Comparison of ENCODE assay signal across 8 mouse cellular contexts in genomic region chr7:19523757-19524419, GRCm38 (mm10). TPM values are rescaled to one million over a fixed set of nuclear protein-coding genes. Genes with fewer than 3 reads are reported as not detected.
DNase-seq lines count a peak whose midpoint lies in the region; ATAC-seq and TF ChIP-seq lines count a peak whose summit lies in the region.

No protein-coding gene starts in this region.

- H3K27ac ChIP-seq in embryonic facial prominence, embryonic 12.5 days, result no peak overlapping the region
- no peak overlapping the region for H3K27ac ChIP-seq in heart, embryonic 12.5 days (ENCODE audit: poor library complexity, severe bottlenecking)
- no peak overlapping the region for H3K27ac ChIP-seq in kidney, postnatal 0 days
- H3K27ac ChIP-seq in liver, embryonic 12.5 days, result no peak overlapping the region
- no peak overlapping the region for H3K27ac ChIP-seq in midbrain, postnatal 0 days (ENCODE audit: low read depth, low read length)

- TF ChIP-seq CTCF in kidney, postnatal 0 days (IDR thresholded peaks at IDR 0.05; ENCODE audit: low read depth), result peak; percentile 72
- TF ChIP-seq CTCF in midbrain, postnatal 0 days (IDR thresholded peaks at IDR 0.05), result peak; percentile 77

- H3K4me2 ChIP-seq in embryonic facial prominence, embryonic 12.5 days (replicated peaks), result peak overlapping the region; percentile 82
- peak overlapping the region; percentile 78 for H3K4me2 ChIP-seq in heart, embryonic 12.5 days
- H3K4me2 ChIP-seq in kidney, postnatal 0 days (ENCODE audit: low read length), result peak overlapping the region; percentile 63
- peak overlapping the region; percentile 67 for H3K4me2 ChIP-seq in liver, embryonic 12.5 days
- peak overlapping the region; percentile 62 for H3K4me2 ChIP-seq in midbrain, postnatal 0 days (ENCODE audit: low read depth, low read length, poor library complexity, severe bottlenecking)

- peak; percentile 61 for DNase-seq in layer of hippocampus, adult 11-12 months (ENCODE audit: low spot score)
- DNase-seq in layer of hippocampus, adult 9-10 months (ENCODE audit: low spot score), result no peak
- peak; percentile 66 for DNase-seq in kidney, postnatal 0 days (ENCODE audit: low spot score)
- peak; percentile 62 for DNase-seq in midbrain, postnatal 0 days (ENCODE audit: low spot score)
- peak; percentile 75 for DNase-seq in testis, postnatal 10 days (ENCODE audit: low spot score)

- ATAC-seq in embryonic facial prominence, embryonic 12.5 days (ENCODE audit: insufficient number of reproducible peaks, insufficient read depth, low FRiP score, low TSS enrichment), result peak; percentile 23; the same call in 1 of the 2 replicates
- peak; percentile 29; the same call in 1 of the 2 replicates for ATAC-seq in heart, embryonic 12.5 days (ENCODE audit: insufficient number of reproducible peaks, low FRiP score)
- 0 out of 2 replicates have a peak, but pooled peaks have one; percentile 22 for ATAC-seq in kidney, postnatal 0 days (replicated peaks; ENCODE audit: low FRiP score, low read depth)
- ATAC-seq in liver, embryonic 12.5 days, result 0 out of 2 replicates have a peak, but pooled peaks have one; percentile 19
- peak; percentile 44 for ATAC-seq in midbrain, postnatal 0 days (ENCODE audit: low FRiP score)

- peak overlapping the region; percentile 43 for H3K4me3 ChIP-seq in embryonic facial prominence, embryonic 12.5 days
- H3K4me3 ChIP-seq in heart, embryonic 12.5 days, result peak overlapping the region; percentile 41
- peak overlapping the region; percentile 36 for H3K4me3 ChIP-seq in kidney, postnatal 0 days (replicated peaks; ENCODE audit: low read depth, low read length)
- peak overlapping the region; percentile 40 for H3K4me3 ChIP-seq in liver, embryonic 12.5 days
- H3K4me3 ChIP-seq in midbrain, postnatal 0 days (ENCODE audit: low read depth, low read length), result peak overlapping the region; percentile 36

- 0 out of 2 replicates have a peak, but pooled peaks cover 2% of the 10 kb centered on the region for H3K9me3 ChIP-seq in embryonic facial prominence, embryonic 12.5 days
- no peaks in the 10 kb centered on the region for H3K9me3 ChIP-seq in heart, embryonic 12.5 days (replicated peaks)
- H3K9me3 ChIP-seq in kidney, postnatal 0 days (replicated peaks; ENCODE audit: low read length), result no peaks in the 10 kb centered on the region
- H3K9me3 ChIP-seq in liver, embryonic 12.5 days (replicated peaks), result no peaks in the 10 kb centered on the region
- H3K9me3 ChIP-seq in midbrain, postnatal 0 days (ENCODE audit: low read length), result no peaks in the 10 kb centered on the region

- 2% methylated on average over 64 of the region's 64 CpGs for WGBS in embryonic facial prominence, embryonic 12.5 days
- WGBS in heart, embryonic 12.5 days, result 3% methylated on average over 64 of the region's 64 CpGs
- 1% methylated on average over 64 of the region's 64 CpGs for WGBS in kidney, postnatal 0 days
- WGBS in liver, embryonic 12.5 days (ENCODE audit: insufficient replicate concordance), result 2% methylated on average over 64 of the region's 64 CpGs
- WGBS in midbrain, postnatal 0 days, result under 1% methylated on average over 64 of the region's 64 CpGs

- H3K27me3 ChIP-seq in embryonic facial prominence, embryonic 12.5 days, result peaks cover 75% of the 10 kb centered on the region
- peaks cover 76% of the 10 kb centered on the region for H3K27me3 ChIP-seq in heart, embryonic 12.5 days (replicated peaks)
- H3K27me3 ChIP-seq in kidney, postnatal 0 days (ENCODE audit: insufficient read depth, low read length), result peaks cover 49% of the 10 kb centered on the region
- H3K27me3 ChIP-seq in liver, embryonic 12.5 days (replicated peaks), result peaks cover 73% of the 10 kb centered on the region
- H3K27me3 ChIP-seq in midbrain, postnatal 0 days (ENCODE audit: insufficient read depth, low read length), result peaks cover 38% of the 10 kb centered on the region

- peaks cover 26% of the 10 kb centered on the region for H3K4me1 ChIP-seq in embryonic facial prominence, embryonic 12.5 days
- H3K4me1 ChIP-seq in heart, embryonic 12.5 days (replicated peaks), result peaks cover 31% of the 10 kb centered on the region
- H3K4me1 ChIP-seq in kidney, postnatal 0 days (replicated peaks; ENCODE audit: insufficient read depth, low read length), result peaks cover 25% of the 10 kb centered on the region
- peaks cover 30% of the 10 kb centered on the region for H3K4me1 ChIP-seq in liver, embryonic 12.5 days
- peaks cover 3% of the 10 kb centered on the region; the same call in 1 of the 2 replicates for H3K4me1 ChIP-seq in midbrain, postnatal 0 days (ENCODE audit: insufficient read depth, low read length)

- H3K36me3 ChIP-seq in embryonic facial prominence, embryonic 12.5 days, result peaks cover 1% of the 10 kb centered on the region; the same call in 1 of the 2 replicates
- peaks cover 7% of the 10 kb centered on the region for H3K36me3 ChIP-seq in heart, embryonic 12.5 days
- H3K36me3 ChIP-seq in kidney, postnatal 0 days (ENCODE audit: insufficient read depth, low read length), result 0 out of 2 replicates have a peak, but pooled peaks cover 3% of the 10 kb centered on the region
- H3K36me3 ChIP-seq in liver, embryonic 12.5 days, result peaks cover under 1% of the 10 kb centered on the region
- H3K36me3 ChIP-seq in midbrain, postnatal 0 days (ENCODE audit: insufficient read depth, low read length), result no peaks in the 10 kb centered on the region

- H3K9ac ChIP-seq in embryonic facial prominence, embryonic 12.5 days, result peak overlapping the region; percentile 44; the same call in 1 of the 2 replicates
- H3K9ac ChIP-seq in heart, embryonic 12.5 days, result peak overlapping the region; percentile 65
- no peak overlapping the region for H3K9ac ChIP-seq in kidney, postnatal 0 days (ENCODE audit: low read depth, low read length)
- no peak overlapping the region for H3K9ac ChIP-seq in liver, embryonic 12.5 days
- peak overlapping the region; percentile 45 for H3K9ac ChIP-seq in midbrain, postnatal 0 days (replicated peaks; ENCODE audit: low read length, poor library complexity, severe bottlenecking)

RNA-seq across cellular contexts. Expression of gene Nkpd1, which starts 6.2 kb away (rescaled TPM):
- 0.06 TPM in 1 of 2 replicates, not detected in the other for polyA plus RNA-seq in embryonic facial prominence, embryonic 12.5 days (2016; fragmentation: Nextera tagmentation; extraction: Ambion mirVana)
- polyA plus RNA-seq in heart, embryonic 12.5 days (2016; fragmentation: Nextera tagmentation; extraction: Ambion mirVana), result 0.08 TPM in 1 of 2 replicates, not detected in the other
- polyA plus RNA-seq in kidney, postnatal 0 days (2015; fragmentation: Nextera tagmentation; extraction: Ambion mirVana), result not detected in 2 replicates
- polyA plus RNA-seq in liver, embryonic 12.5 days (2016; fragmentation: Nextera tagmentation; extraction: Ambion mirVana), result not detected in 2 replicates
- 2.3 TPM in 2 replicates for total RNA-seq in midbrain, postnatal 0 days (2014; rRNA removed)
- 1.6 and 1.8 TPM in 2 replicates for polyA plus RNA-seq in midbrain, postnatal 0 days (2015; fragmentation: Nextera tagmentation; extraction: Ambion mirVana)

RNA-seq across cellular contexts. Expression of gene Trappc6a, which starts 15.7 kb away (rescaled TPM):
- 61.7 and 63.5 TPM in 2 replicates for polyA plus RNA-seq in embryonic facial prominence, embryonic 12.5 days (2016; fragmentation: Nextera tagmentation; extraction: Ambion mirVana)
- polyA plus RNA-seq in heart, embryonic 12.5 days (2016; fragmentation: Nextera tagmentation; extraction: Ambion mirVana), result 66.4 and 74.0 TPM in 2 replicates
- 88.5 and 91.7 TPM in 2 replicates for polyA plus RNA-seq in kidney, postnatal 0 days (2015; fragmentation: Nextera tagmentation; extraction: Ambion mirVana)
- 68.4 and 68.6 TPM in 2 replicates for polyA plus RNA-seq in liver, embryonic 12.5 days (2016; fragmentation: Nextera tagmentation; extraction: Ambion mirVana)
- 14.9 and 23.9 TPM in 2 replicates for total RNA-seq in midbrain, postnatal 0 days (2014; rRNA removed)
- 32.2 and 32.6 TPM in 2 replicates for polyA plus RNA-seq in midbrain, postnatal 0 days (2015; fragmentation: Nextera tagmentation; extraction: Ambion mirVana)

RNA-seq across cellular contexts. Expression of gene Bloc1s3, which starts 15.7 kb away (rescaled TPM):
- 4.1 and 4.6 TPM in 2 replicates for polyA plus RNA-seq in embryonic facial prominence, embryonic 12.5 days (2016; fragmentation: Nextera tagmentation; extraction: Ambion mirVana)
- 2.4 TPM in 2 replicates for polyA plus RNA-seq in heart, embryonic 12.5 days (2016; fragmentation: Nextera tagmentation; extraction: Ambion mirVana)
- polyA plus RNA-seq in kidney, postnatal 0 days (2015; fragmentation: Nextera tagmentation; extraction: Ambion mirVana), result 2.7 and 3.0 TPM in 2 replicates
- 2.1 TPM in 2 replicates for polyA plus RNA-seq in liver, embryonic 12.5 days (2016; fragmentation: Nextera tagmentation; extraction: Ambion mirVana)
- 17.8 and 21.4 TPM in 2 replicates for total RNA-seq in midbrain, postnatal 0 days (2014; rRNA removed)
- 3.9 and 4.2 TPM in 2 replicates for polyA plus RNA-seq in midbrain, postnatal 0 days (2015; fragmentation: Nextera tagmentation; extraction: Ambion mirVana)

RNA-seq across cellular contexts. Expression of gene Ppp1r37, which starts 39.0 kb away (rescaled TPM):
- polyA plus RNA-seq in embryonic facial prominence, embryonic 12.5 days (2016; fragmentation: Nextera tagmentation; extraction: Ambion mirVana), result 36.0 and 40.6 TPM in 2 replicates
- polyA plus RNA-seq in heart, embryonic 12.5 days (2016; fragmentation: Nextera tagmentation; extraction: Ambion mirVana), result 26.2 and 26.5 TPM in 2 replicates
- 15.3 and 17.1 TPM in 2 replicates for polyA plus RNA-seq in kidney, postnatal 0 days (2015; fragmentation: Nextera tagmentation; extraction: Ambion mirVana)
- polyA plus RNA-seq in liver, embryonic 12.5 days (2016; fragmentation: Nextera tagmentation; extraction: Ambion mirVana), result 19.1 and 20.2 TPM in 2 replicates
- 114 and 127 TPM in 2 replicates for total RNA-seq in midbrain, postnatal 0 days (2014; rRNA removed)
- 27.8 and 28.1 TPM in 2 replicates for polyA plus RNA-seq in midbrain, postnatal 0 days (2015; fragmentation: Nextera tagmentation; extraction: Ambion mirVana)

RNA-seq across cellular contexts. Expression of gene Zfp296, which starts 53.2 kb away (rescaled TPM):
- polyA plus RNA-seq in embryonic facial prominence, embryonic 12.5 days (2016; fragmentation: Nextera tagmentation; extraction: Ambion mirVana), result 0.17 and 0.36 TPM in 2 replicates
- polyA plus RNA-seq in heart, embryonic 12.5 days (2016; fragmentation: Nextera tagmentation; extraction: Ambion mirVana), result 0.32 and 0.36 TPM in 2 replicates
- 0.17 and 0.34 TPM in 2 replicates for polyA plus RNA-seq in kidney, postnatal 0 days (2015; fragmentation: Nextera tagmentation; extraction: Ambion mirVana)
- 1.5 TPM in 2 replicates for polyA plus RNA-seq in liver, embryonic 12.5 days (2016; fragmentation: Nextera tagmentation; extraction: Ambion mirVana)
- total RNA-seq in midbrain, postnatal 0 days (2014; rRNA removed), result 0.33 and 1.2 TPM in 2 replicates
- polyA plus RNA-seq in midbrain, postnatal 0 days (2015; fragmentation: Nextera tagmentation; extraction: Ambion mirVana), result 0.11 TPM in 1 of 2 replicates, not detected in the other

Comparison
In these comparisons a context has a peak if more than half of its experiments do, and no peak if none do; other contexts are left out.
1. H3K9ac ChIP-seq: peak in embryonic facial prominence, embryonic 12.5 days (single experiment), heart, embryonic 12.5 days (single experiment) and midbrain, postnatal 0 days (single experiment); none in kidney, postnatal 0 days (single experiment) and liver, embryonic 12.5 days (single experiment).
2. Peak in every context shown above with its lines, with median percentiles within 50 percentile points of each other: ATAC-seq, H3K4me2 ChIP-seq and H3K4me3 ChIP-seq.